Mouse (Mus musculus): ENCODE results near the gene Zbtb41. TPM values are rescaled to one million over a fixed set of nuclear protein-coding genes. Genes with fewer than 3 reads are reported as not detected.

Zbtb41 gene
- polyA plus RNA-seq, 1 experiment = 4.0 TPM

- TF ChIP-seq POLR2A (IDR thresholded peaks at IDR 0.05; ENCODE audit: borderline replicate concordance, extremely low read depth, low read depth, low read length) (no peak), CTCF (IDR thresholded peaks at IDR 0.05; ENCODE audit: insufficient read depth, low read length) (no peak)
- Histone ChIP-seq H3K4me3 (replicated peaks; ENCODE audit: extremely low read depth, low read depth, low read length) (no peak overlapping the region), H3K4me1 (ENCODE audit: control insufficient read depth, insufficient read depth, low read length) (no peaks in the 10 kb centered on the region)
- WGBS = 85% methylated on average over 11 of the region's 11 CpGs
- DNase-seq = no peak
Measured at GRCm38 (mm10) chr1:139465936-139466335, 43.8 kb downstream of the Zbtb41 start.

GRCm38 (mm10) chr1:139478898-139479297, 56.8 kb downstream of the Zbtb41 start:
- Histone ChIP-seq H3K4me1 (ENCODE audit: control insufficient read depth, insufficient read depth, low read length) (no peaks in the 10 kb centered on the region), H3K4me3 (replicated peaks; ENCODE audit: extremely low read depth, low read depth, low read length) (no peak overlapping the region)
- no peak for TF ChIP-seq CTCF (IDR thresholded peaks at IDR 0.05; ENCODE audit: insufficient read depth, low read length)
- no peak for TF ChIP-seq POLR2A (IDR thresholded peaks at IDR 0.05; ENCODE audit: borderline replicate concordance, extremely low read depth, low read depth, low read length)
- no peak for DNase-seq
- 89% methylated on average over 11 of the region's 11 CpGs for WGBS

GRCm38 (mm10) chr1:139480246-139480645, 58.2 kb downstream of the Zbtb41 start:
- Histone ChIP-seq H3K4me3 (replicated peaks; ENCODE audit: extremely low read depth, low read depth, low read length) (no peak overlapping the region), H3K4me1 (ENCODE audit: control insufficient read depth, insufficient read depth, low read length) (no peaks in the 10 kb centered on the region)
- TF ChIP-seq POLR2A (IDR thresholded peaks at IDR 0.05; ENCODE audit: borderline replicate concordance, extremely low read depth, low read depth, low read length) (no peak), CTCF (IDR thresholded peaks at IDR 0.05; ENCODE audit: insufficient read depth, low read length) (no peak)
- no peak for DNase-seq
- WGBS = 94% methylated on average over 8 of the region's 8 CpGs

GRCm38 (mm10) chr1:139481146-139481545, 59.1 kb downstream of the Zbtb41 start:
- DNase-seq = no peak
- WGBS = 69% methylated on average over 4 of the region's 4 CpGs
- Histone ChIP-seq H3K4me1 (ENCODE audit: control insufficient read depth, insufficient read depth, low read length) (no peaks in the 10 kb centered on the region), H3K4me3 (replicated peaks; ENCODE audit: extremely low read depth, low read depth, low read length) (no peak overlapping the region)
- no peak for TF ChIP-seq CTCF (IDR thresholded peaks at IDR 0.05; ENCODE audit: insufficient read depth, low read length)
- TF ChIP-seq POLR2A (IDR thresholded peaks at IDR 0.05; ENCODE audit: borderline replicate concordance, extremely low read depth, low read depth, low read length) = no peak

GRCm38 (mm10) chr1:139494630-139495029, 72.5 kb downstream of the Zbtb41 start:
- 93% methylated on average over 3 of the region's 3 CpGs for WGBS
- TF ChIP-seq CTCF (IDR thresholded peaks at IDR 0.05; ENCODE audit: insufficient read depth, low read length) = no peak
- no peak for TF ChIP-seq POLR2A (IDR thresholded peaks at IDR 0.05; ENCODE audit: borderline replicate concordance, extremely low read depth, low read depth, low read length)
- DNase-seq = no peak

GRCm38 (mm10) chr1:139495408-139495807, 73.3 kb downstream of the Zbtb41 start:
- WGBS = 90% methylated on average over 2 of the region's 2 CpGs

More at GRCm38 (mm10) chr1:139494630-139495029, 72.5 kb downstream of the Zbtb41 start:
- no peaks in the 10 kb centered on the region for H3K4me1 ChIP-seq (ENCODE audit: control insufficient read depth, insufficient read depth, low read length)
- H3K4me3 ChIP-seq (replicated peaks; ENCODE audit: extremely low read depth, low read depth, low read length) = no peak overlapping the region

GRCm38 (mm10) chr1:139496212-139496611, 74.1 kb downstream of the Zbtb41 start:
- 72% methylated on average over 3 of the region's 3 CpGs for WGBS
- no peak for DNase-seq
- no peaks in the 10 kb centered on the region for H3K4me1 ChIP-seq (ENCODE audit: control insufficient read depth, insufficient read depth, low read length)
- H3K4me3 ChIP-seq (replicated peaks; ENCODE audit: extremely low read depth, low read depth, low read length) = no peak overlapping the region
- TF ChIP-seq POLR2A (IDR thresholded peaks at IDR 0.05; ENCODE audit: borderline replicate concordance, extremely low read depth, low read depth, low read length) = no peak
- TF ChIP-seq CTCF (IDR thresholded peaks at IDR 0.05; ENCODE audit: insufficient read depth, low read length) = no peak

More at GRCm38 (mm10) chr1:139495408-139495807, 73.3 kb downstream of the Zbtb41 start:
- no peaks in the 10 kb centered on the region for H3K4me1 ChIP-seq (ENCODE audit: control insufficient read depth, insufficient read depth, low read length)
- H3K4me3 ChIP-seq (replicated peaks; ENCODE audit: extremely low read depth, low read depth, low read length) = no peak overlapping the region
- no peak for DNase-seq
- TF ChIP-seq POLR2A (IDR thresholded peaks at IDR 0.05; ENCODE audit: borderline replicate concordance, extremely low read depth, low read depth, low read length) (no peak), CTCF (IDR thresholded peaks at IDR 0.05; ENCODE audit: insufficient read depth, low read length) (no peak)

GRCm38 (mm10) chr1:139499751-139500150, 77.7 kb downstream of the Zbtb41 start:
- Histone ChIP-seq H3K4me1 (ENCODE audit: control insufficient read depth, insufficient read depth, low read length) (no peaks in the 10 kb centered on the region), H3K4me3 (replicated peaks; ENCODE audit: extremely low read depth, low read depth, low read length) (no peak overlapping the region)
- no peak for TF ChIP-seq CTCF (IDR thresholded peaks at IDR 0.05; ENCODE audit: insufficient read depth, low read length)
- TF ChIP-seq POLR2A (IDR thresholded peaks at IDR 0.05; ENCODE audit: borderline replicate concordance, extremely low read depth, low read depth, low read length) = no peak
- DNase-seq = no peak

- Histone ChIP-seq H3K4me1 (ENCODE audit: control insufficient read depth, insufficient read depth, low read length) (no peaks in the 10 kb centered on the region), H3K4me3 (replicated peaks; ENCODE audit: extremely low read depth, low read depth, low read length) (no peak within 1 kb of the TSS)
- TF ChIP-seq CTCF (IDR thresholded peaks at IDR 0.05; ENCODE audit: insufficient read depth, low read length) (no peak), POLR2A (IDR thresholded peaks at IDR 0.05; ENCODE audit: borderline replicate concordance, extremely low read depth, low read depth, low read length) (no peak)
- DNase-seq = no peak
- 82% methylated on average over 3 of the region's 3 CpGs for WGBS
Measured at GRCm38 (mm10) chr1:139501258-139501752, 79.2 kb downstream of the Zbtb41 start, which contains the start of gene F13b. Gene F13b (plus strand): TSS chr1:139501702.

Other genes with a start within 250 kb of the Zbtb41 start
- gene Crb1, start 45.2 kb upstream of the Zbtb41 start, polyA plus RNA-seq (2012; rRNA removed) = 0.23 and 0.32 TPM in 2 replicates
- 0.12 and 0.24 TPM in 2 replicates for gene Aspm, start 32.5 kb downstream of the Zbtb41 start, polyA plus RNA-seq (2012; rRNA removed)
- not detected in 2 replicates for gene F13b, start 79.4 kb downstream of the Zbtb41 start, polyA plus RNA-seq (2012; rRNA removed)
- not detected in 2 replicates for gene Cfhr1, start 138.0 kb downstream of the Zbtb41 start, polyA plus RNA-seq (2012; rRNA removed)